Mouse (Mus musculus) embryonic facial prominence, embryonic 11.5 days (tissue): ENCODE measurements around the gene Ntrk2. TPM values are rescaled to one million over a fixed set of nuclear protein-coding genes. Genes with fewer than 3 reads are reported as not detected.

ENCODE experiments used
- ATAC-seq: fragments of 200-750 bp; cut with Nextera tagmentation; replicated peaks from 2 replicates; pipeline ENCODE4 v1.8.0; 2017; ENCODE audit warnings: low read depth; ENCODE audit not compliant: insufficient number of reproducible peaks, low FRiP score, low TSS enrichment
- DNase-seq: peaks from one replicate; pipeline ENCODE4 v3.0.0-alpha.2; 2015; ENCODE audit warnings: low spot score
- H3K27ac ChIP-seq: fragments of 300-500 bp; sonication (generic); replicated peaks from 2 replicates; pipeline ENCODE4 v1.5.1; 2014; ENCODE audit warnings: mild to moderate bottlenecking, low read depth, low read length, control low read depth
- H3K27me3 ChIP-seq: fragments of 300-500 bp; sonication (generic); 2 replicates; pipeline ENCODE4 v1.6.1; 2014; ENCODE audit warnings: mild to moderate bottlenecking, low read length, moderate library complexity, mixed read lengths; ENCODE audit not compliant: control insufficient read depth, insufficient read depth
- H3K36me3 ChIP-seq: fragments of 300-500 bp; sonication (generic); replicated peaks from 2 replicates; pipeline ENCODE4 v1.6.1; 2014; ENCODE audit warnings: low read depth, mild to moderate bottlenecking, low read length, moderate library complexity, mixed read lengths; ENCODE audit not compliant: control insufficient read depth, insufficient read depth
- H3K4me1 ChIP-seq: fragments of 300-500 bp; sonication (generic); 2 replicates; pipeline ENCODE4 v1.6.1; 2014; ENCODE audit warnings: low read length, mixed read lengths; ENCODE audit not compliant: control insufficient read depth, insufficient read depth
- H3K4me2 ChIP-seq: fragments of 300-500 bp; sonication (generic); 2 replicates; pipeline ENCODE4 v1.6.1; 2014; ENCODE audit warnings: low read depth, mild to moderate bottlenecking, control low read depth, low read length, moderate library complexity
- H3K4me3 ChIP-seq: fragments of 300-500 bp; sonication (generic); 2 replicates; pipeline ENCODE4 v1.5.1; 2014; ENCODE audit warnings: low read depth, low read length, control low read depth
- H3K9ac ChIP-seq: fragments of 300-500 bp; sonication (generic); replicated peaks from 2 replicates; pipeline ENCODE4 v1.6.1; 2014; ENCODE audit warnings: mild to moderate bottlenecking, control low read depth, low read length
- H3K9me3 ChIP-seq: fragments of 300-500 bp; sonication (generic); replicated peaks from 2 replicates; pipeline ENCODE4 v1.6.1; 2016; ENCODE audit warnings: mild to moderate bottlenecking, low read length, inconsistent platforms, mixed read lengths; ENCODE audit not compliant: control insufficient read depth
- WGBS: fragments of 180-500 bp; shearing (Covaris S2); extraction: QIAGEN DNeasy Blood & Tissue Kit; methylation state at CpG from one replicate; pipeline ENCODE4 v1.1.7; 2014; 5-methylcytosine and 5-hydroxymethylcytosine counted together
- polyA plus RNA-seq: library from polyadenylated mRNA; unstranded; fragments of >200 nt; fragmentation: Nextera tagmentation; extraction: Ambion mirVana; gene quantifications from 2 replicates; pipeline ENCODE4 v1.2.1, GENCODE M21; 2014

Ntrk2 gene
- polyA plus RNA-seq, 1 experiment from 2014 or later: 13.6 TPM

DNA sequence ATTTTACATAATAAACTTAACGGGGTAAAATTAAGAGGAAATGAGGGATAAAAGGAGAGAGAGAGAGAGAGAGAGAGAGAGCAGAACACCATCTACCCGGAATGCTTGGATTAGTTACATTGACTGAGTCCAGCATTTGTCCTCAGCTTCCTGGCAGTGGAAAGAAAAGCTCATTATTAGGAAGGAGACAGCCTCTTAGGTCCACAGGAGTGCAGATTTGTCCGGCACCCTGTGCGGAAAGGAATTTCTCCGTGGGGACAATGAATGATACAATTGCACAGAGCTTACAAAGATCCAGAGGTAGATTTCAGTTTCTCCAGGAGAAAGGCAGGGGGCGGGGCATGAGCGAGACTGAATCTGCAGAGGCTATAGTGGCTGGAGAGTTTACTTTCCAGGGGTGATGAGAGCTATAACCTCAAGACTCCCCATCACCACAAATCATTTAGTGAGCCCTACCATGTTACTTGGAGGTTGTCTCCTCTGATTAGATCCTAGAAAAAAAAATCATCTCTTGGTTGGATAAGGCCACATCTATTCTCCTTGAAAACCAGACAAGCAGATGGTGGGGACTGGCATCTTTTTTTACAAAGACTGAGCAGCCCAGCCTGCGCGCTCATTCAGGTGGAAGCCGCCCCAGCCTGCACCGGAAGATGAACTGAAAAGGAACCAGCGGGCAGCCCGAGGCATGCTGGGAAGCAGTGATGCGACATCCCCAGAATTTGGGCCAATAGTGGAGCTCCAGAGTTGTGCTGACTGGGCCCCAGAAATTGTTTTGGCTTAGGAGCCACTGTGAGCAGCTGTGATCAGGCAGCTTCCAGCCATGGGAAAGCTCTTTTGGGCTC is 20.2 kb downstream of the Ntrk2 start:
- ATAC-seq (no peak), DNase-seq (no peak)
- H3K27me3 ChIP-seq: no peaks in the 10 kb centered on the region
- no peak overlapping the region for H3K4me2 ChIP-seq
- no peaks in the 10 kb centered on the region for H3K4me1 ChIP-seq
- H3K9me3 ChIP-seq: peaks cover 3% of the 10 kb centered on the region; the same call in 1 of the 2 replicates
- H3K9ac ChIP-seq: no peak overlapping the region
- 63% methylated on average over 14 of the region's 14 CpGs for WGBS
- no peaks in the 10 kb centered on the region for H3K36me3 ChIP-seq
- H3K4me3 ChIP-seq: no peak overlapping the region
- no peak overlapping the region for H3K27ac ChIP-seq

DNA sequence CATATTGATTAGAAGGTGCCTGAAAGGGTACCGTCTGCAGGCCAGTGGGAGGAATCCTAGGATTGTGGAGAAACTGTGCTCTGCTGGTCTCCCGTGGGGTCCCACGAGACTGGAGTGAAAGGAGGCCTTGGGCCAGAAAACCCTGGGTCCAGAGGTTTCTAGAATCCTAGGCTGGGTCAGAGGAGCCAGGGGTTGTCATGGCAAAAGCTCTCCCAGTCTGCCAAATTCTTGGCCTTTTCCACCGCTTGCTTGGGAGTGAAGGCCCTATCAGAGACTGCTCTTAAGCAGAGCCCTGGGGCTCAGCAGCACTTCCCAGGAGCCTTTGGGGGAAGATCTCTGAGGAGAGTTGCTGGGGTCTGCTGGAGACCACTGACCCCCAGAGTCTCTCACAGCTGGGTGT is 25.6 kb downstream of the Ntrk2 start:
- WGBS: 77% methylated on average over 4 of the region's 4 CpGs

DNA sequence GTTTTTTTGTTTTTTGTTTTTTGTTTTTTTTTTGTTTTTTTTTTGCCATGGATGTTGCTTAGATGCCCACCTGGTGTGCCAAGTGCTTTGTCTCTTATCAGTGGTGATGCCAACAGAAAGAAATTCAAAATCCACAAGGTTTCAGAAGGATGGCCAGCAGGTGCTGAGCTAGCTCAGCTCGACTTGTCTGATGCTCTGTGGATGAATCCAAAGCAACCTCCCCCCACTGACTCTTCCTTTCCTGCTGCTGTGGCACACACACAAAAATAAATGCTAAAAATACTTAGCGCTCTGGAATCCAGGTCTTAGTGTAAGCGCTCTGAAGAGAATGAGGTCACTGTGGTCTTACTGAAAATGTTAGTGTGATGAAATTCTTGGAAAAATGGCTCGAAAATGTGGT is 28.4 kb downstream of the Ntrk2 start:
- H3K4me3 ChIP-seq: no peak overlapping the region
- H3K36me3 ChIP-seq: no peaks in the 10 kb centered on the region
- H3K27me3 ChIP-seq: no peaks in the 10 kb centered on the region
- H3K9me3 ChIP-seq: no peaks in the 10 kb centered on the region
- WGBS: 74% methylated on average over 4 of the region's 4 CpGs
- DNase-seq: no peak
- H3K9ac ChIP-seq: no peak overlapping the region
- no peak overlapping the region for H3K4me2 ChIP-seq
- no peak for ATAC-seq
- H3K4me1 ChIP-seq: no peaks in the 10 kb centered on the region
- no peak overlapping the region for H3K27ac ChIP-seq

More for the DNA sequence above, 25.6 kb downstream of the Ntrk2 start:
- no peaks in the 10 kb centered on the region for H3K4me1 ChIP-seq
- H3K27ac ChIP-seq: no peak overlapping the region
- no peaks in the 10 kb centered on the region for H3K36me3 ChIP-seq
- no peak overlapping the region for H3K4me2 ChIP-seq
- no peaks in the 10 kb centered on the region for H3K27me3 ChIP-seq
- peaks cover 3% of the 10 kb centered on the region; the same call in 1 of the 2 replicates for H3K9me3 ChIP-seq
- H3K9ac ChIP-seq: no peak overlapping the region
- DNase-seq (no peak), ATAC-seq (no peak)
- no peak overlapping the region for H3K4me3 ChIP-seq

GRCm38 (mm10) chr13:58836891-58837290 is 30.5 kb downstream of the Ntrk2 start:
- H3K9me3 ChIP-seq: no peaks in the 10 kb centered on the region
- H3K27ac ChIP-seq: no peak overlapping the region
- H3K4me2 ChIP-seq: no peak overlapping the region
- H3K9ac ChIP-seq: no peak overlapping the region
- H3K4me1 ChIP-seq: no peaks in the 10 kb centered on the region
- no peak for DNase-seq
- H3K27me3 ChIP-seq: no peaks in the 10 kb centered on the region
- WGBS: 91% methylated on average over 1 of the region's 1 CpGs
- H3K4me3 ChIP-seq: no peak overlapping the region
- no peak for ATAC-seq
- H3K36me3 ChIP-seq: no peaks in the 10 kb centered on the region

DNA sequence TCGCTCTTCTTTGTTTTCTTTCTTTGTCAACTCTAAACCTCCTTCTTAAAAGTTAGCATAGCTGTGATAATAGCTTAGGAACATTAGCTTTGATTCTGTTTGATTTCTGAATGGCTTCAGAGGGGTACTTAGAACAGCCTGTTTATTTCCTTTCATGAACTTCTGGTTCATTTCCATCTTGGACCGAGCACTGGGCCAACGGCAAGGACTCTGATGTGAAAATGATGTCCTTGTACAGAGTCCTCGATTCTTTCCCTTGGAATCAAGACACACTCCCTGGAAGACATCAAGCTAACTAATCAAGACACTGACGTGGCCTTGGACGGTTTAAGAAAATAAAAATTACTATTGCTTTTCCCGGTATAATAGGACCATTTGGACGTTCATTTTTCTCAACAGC is 31.7 kb downstream of the Ntrk2 start:
- DNase-seq (no peak), ATAC-seq (no peak)
- Histone ChIP-seq H3K4me1 (no peaks in the 10 kb centered on the region), H3K9me3 (no peaks in the 10 kb centered on the region), H3K27ac (no peak overlapping the region), H3K9ac (no peak overlapping the region), H3K36me3 (no peaks in the 10 kb centered on the region), H3K4me3 (no peak overlapping the region), H3K27me3 (no peaks in the 10 kb centered on the region), H3K4me2 (no peak overlapping the region)
- WGBS: 86% methylated on average over 8 of the region's 8 CpGs

- ATAC-seq: no peak
- H3K27me3 ChIP-seq: no peaks in the 10 kb centered on the region
- 32% methylated on average over 6 of the region's 7 CpGs for WGBS
- no peaks in the 10 kb centered on the region for H3K36me3 ChIP-seq
- no peak overlapping the region for H3K4me3 ChIP-seq
- no peak overlapping the region for H3K27ac ChIP-seq
- no peak overlapping the region for H3K4me2 ChIP-seq
- DNase-seq: no peak
- H3K9ac ChIP-seq: no peak overlapping the region
- no peaks in the 10 kb centered on the region for H3K9me3 ChIP-seq
- no peaks in the 10 kb centered on the region for H3K4me1 ChIP-seq
These were observed 34.5 kb downstream of the Ntrk2 start for GRCm38 (mm10) chr13:58840731-58841359.

- DNase-seq: no peak
- H3K9me3 ChIP-seq: no peaks in the 10 kb centered on the region
These were observed 37.5 kb downstream of the Ntrk2 start for GRCm38 (mm10) chr13:58843826-58844225.

DNA sequence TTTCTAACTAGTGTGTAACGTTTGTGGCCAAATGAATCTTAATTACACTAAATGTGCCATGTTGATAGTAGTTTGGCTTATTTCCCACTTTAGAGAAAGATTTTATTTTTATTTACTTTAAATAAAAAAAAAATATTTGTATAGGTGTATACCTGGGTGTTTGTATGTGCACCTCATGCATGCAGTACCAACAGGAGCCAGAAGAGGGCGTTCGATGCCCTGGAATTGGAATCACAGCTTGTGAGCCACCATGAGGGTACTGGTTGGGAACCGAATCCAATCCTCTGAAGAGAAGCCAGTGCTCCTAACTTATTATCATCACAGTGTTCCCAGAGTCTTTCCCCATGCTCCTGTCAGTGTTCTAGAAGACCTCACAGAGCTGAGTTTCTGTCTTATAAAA is 42.2 kb downstream of the Ntrk2 start:
- Histone ChIP-seq H3K36me3 (no peaks in the 10 kb centered on the region), H3K4me1 (no peaks in the 10 kb centered on the region), H3K4me3 (no peak overlapping the region), H3K27me3 (no peaks in the 10 kb centered on the region), H3K27ac (no peak overlapping the region), H3K4me2 (no peak overlapping the region), H3K9ac (no peak overlapping the region), H3K9me3 (no peaks in the 10 kb centered on the region)
- 80% methylated on average over 4 of the region's 4 CpGs for WGBS
- DNase-seq (no peak), ATAC-seq (no peak)

More at GRCm38 (mm10) chr13:58843826-58844225, 37.5 kb downstream of the Ntrk2 start:
- no peak overlapping the region for H3K27ac ChIP-seq
- H3K4me1 ChIP-seq: no peaks in the 10 kb centered on the region
- ATAC-seq: no peak
- H3K36me3 ChIP-seq: no peaks in the 10 kb centered on the region
- no peaks in the 10 kb centered on the region for H3K27me3 ChIP-seq
- H3K9ac ChIP-seq: no peak overlapping the region
- WGBS: 78% methylated on average over 9 of the region's 9 CpGs
- H3K4me3 ChIP-seq: no peak overlapping the region
- H3K4me2 ChIP-seq: no peak overlapping the region
